Mouse (Mus musculus) liver, embryonic 18 days (tissue): Measurements from ENCODE around the gene Pstk. TPM values are rescaled to one million over a fixed set of nuclear protein-coding genes. Genes with fewer than 3 reads are reported as not detected.

Source experiments
- polyA plus RNA-seq: library from polyadenylated mRNA; depleted of rRNA; stranded (reverse); fragments of >200 nt; gene quantifications from 2 replicates; pipeline ENCODE4 v1.2.3, GENCODE M21; 2012; rRNA removed

Pstk gene
- 16.8 TPM in 2 replicates for polyA plus RNA-seq

DNA sequence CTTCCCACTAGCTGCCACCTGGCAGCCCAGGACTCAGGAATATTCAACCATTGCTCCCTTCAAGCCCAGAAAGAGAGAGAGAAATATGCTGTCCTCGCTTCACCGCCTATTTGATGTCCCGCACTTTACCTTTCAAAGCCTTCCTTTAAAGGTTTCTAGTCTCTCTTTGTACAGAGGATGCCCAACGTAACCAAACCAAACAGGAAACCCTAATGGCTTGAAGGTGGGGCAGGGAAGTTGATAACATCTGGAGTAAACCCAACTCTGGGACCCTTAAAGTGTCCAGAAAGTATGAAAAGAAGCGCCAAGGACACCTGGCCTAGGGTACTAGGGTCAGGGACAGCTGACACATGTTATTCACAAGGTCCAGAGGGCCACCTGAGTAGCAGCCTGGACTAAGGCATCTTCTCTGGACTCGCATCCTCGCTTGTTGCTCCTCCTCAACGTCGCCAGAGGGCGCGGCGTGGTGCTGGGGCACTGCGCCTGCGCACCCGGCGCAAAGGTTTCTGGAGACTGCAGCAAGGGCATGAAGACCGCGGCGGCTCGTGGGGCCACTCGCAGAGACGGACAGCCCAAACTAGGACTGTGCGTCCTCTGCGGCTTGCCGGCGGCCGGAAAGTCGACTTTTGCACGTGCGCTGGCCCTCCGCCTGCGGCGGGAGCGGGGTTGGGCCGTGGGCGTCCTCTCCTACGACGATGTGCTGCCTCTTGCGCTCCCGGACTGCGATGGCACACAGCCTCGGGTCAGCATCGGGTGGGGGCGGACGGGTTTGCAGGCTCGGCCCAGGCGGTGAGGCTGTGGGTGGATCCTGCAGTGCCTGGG, at the start of gene Pstk:
Pstk (plus strand) TSS at position 494 of the 822 bp plus-strand sequence.

DNA sequence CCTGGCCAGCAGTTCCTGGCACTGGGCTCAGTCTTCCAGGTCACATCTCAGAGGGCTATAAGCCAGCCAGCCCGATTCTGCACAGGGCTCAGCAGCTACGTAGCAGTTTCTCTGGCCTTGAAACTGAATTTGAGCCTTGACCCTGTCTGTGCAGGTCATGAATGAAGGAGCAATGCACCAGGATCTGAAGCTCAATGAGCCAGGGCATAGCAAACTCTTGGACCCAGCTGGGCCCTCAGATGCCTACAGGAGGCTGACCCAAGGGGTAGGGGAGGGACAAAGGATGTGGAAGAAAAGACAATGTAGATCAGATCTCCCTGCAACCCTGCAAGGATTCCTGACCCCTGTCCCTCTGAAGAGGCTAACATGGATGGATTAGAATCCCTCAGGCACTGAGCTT, 48.7 kb upstream of the Pstk start, which contains the start of gene Cuzd1:
Cuzd1 (minus strand) TSS at position 101 of the 400 bp plus-strand sequence.

DNA sequence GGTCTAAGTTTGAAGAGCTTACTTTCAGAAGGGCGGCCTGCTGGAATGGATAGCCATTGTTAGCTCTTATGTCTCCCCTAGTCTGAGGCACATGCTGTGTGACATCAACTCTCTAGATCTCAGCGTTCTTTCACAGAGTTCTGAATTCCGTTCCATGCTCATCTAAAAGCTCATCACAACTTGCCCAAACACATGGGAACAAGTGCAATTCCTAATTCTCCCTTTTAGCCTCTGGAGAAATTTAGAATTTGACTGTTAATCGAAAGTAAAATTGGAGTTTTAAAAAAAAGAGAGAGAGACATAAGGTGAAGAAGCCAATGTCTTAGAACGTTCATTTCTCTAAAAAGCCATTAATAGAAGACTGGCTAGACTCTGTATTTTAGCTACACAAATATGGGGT, 41.5 kb upstream of the Pstk start, which contains the start of gene Fam24b:
Fam24b (minus strand) TSS at position 101 of the 400 bp plus-strand sequence.

DNA sequence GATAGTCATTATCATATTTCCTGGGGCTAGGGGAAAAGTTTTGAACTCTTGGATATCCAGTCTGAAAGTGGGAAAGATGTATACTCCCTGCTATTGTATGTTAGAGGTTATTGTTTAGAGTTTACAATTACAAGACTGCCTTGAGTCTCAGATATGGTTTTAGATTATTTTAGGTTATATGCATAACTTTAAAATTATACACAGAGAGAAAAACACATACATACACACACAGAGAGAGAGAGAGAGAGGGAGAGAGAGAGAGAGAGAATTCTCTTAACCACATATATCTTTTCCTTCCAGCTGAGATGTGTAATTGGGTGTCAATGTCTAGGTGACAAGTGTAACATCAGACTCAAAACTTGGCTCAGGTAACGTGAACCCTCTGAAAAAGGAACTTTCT, 37.4 kb upstream of the Pstk start, which contains the start of gene Fam24a:
Fam24a (plus strand) TSS at position 301 of the 400 bp plus-strand sequence.

DNA sequence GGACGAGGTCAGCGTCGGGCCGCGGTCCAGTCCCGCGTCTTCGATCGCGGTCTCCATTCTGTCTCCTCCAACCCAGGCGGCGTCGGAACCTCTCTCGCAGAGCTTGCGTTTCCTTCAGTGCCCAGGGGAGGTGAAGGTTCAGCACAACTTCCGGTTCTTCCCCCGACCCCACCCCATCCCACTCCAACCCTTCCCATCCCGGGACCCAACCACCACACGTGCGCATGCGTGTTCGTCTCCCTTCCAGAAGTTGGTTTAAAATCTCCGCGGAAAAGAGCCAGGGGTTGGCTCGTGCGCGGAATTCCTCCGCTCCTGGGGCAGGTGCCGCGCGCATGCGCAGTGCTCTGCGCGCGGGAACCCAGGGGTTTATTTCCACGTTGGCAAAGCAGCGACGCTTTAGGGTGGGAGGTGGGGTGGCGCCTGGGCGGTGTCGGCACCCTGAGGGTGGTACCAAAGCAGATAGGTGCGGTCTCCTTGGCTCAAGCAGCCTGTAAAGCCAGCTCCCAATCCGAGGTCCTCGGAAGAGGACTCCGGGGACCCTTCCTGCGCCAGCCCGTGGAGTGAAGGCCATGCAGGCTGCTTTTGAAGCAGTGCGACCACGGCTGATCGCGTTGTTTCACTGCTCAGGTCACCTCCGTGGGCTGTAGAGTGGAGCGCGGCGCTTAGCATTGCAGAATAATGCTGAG, 8.2 kb upstream of the Pstk start, which contains the start of gene 2310057M21Rik:
2310057M21Rik (minus strand) TSS at position 145 of the 686 bp plus-strand sequence.

DNA sequence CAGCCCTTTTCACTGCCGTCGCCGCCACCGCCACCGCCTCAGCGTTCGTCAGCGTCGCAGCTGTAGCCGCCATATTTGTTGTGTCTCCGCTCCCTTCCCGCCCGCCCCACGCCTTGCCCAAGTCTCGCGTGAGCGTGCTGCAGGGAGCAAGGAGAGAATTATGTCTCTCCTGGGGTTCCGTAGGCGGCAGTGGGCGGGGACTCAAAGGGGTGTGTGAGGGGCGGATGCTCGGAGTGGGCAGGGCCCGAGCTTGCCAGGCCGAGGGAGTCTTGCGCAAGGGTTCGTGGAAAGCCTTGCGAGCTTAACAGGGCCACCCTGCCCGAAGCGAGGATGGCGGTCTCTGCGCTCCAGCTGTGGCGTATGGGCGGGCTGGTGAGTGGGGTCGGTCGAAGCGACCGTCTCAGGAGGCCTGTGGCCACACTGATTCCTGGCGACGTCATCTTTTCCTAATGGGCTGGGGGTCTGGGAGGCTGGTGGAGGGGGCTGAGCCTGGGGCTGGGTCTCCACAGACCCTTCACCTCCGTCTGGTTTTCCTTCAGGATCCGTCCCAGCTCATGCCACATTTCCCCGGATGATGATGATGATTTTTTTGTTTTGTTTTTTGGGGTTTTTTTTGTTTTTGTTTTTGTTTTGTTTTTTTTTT, 39.6 kb downstream of the Pstk start, which contains the start of the genes Ikzf5 and Acadsb:
Ikzf5 (minus strand) TSS at position 106 of the 643 bp plus-strand sequence.
Acadsb (plus strand) TSS at position 186 of the 643 bp plus-strand sequence.

Other genes with a start within 250 kb of the Pstk start
- not detected in 2 replicates for gene 4933402N03Rik, start 224.8 kb upstream of the Pstk start, polyA plus RNA-seq
- not detected in 2 replicates for gene 5430419D17Rik, start 196.7 kb upstream of the Pstk start, polyA plus RNA-seq
- 0.02 TPM in 1 of 2 replicates, not detected in the other for gene Cuzd1, start 48.8 kb upstream of the Pstk start, polyA plus RNA-seq
- 0.08 and 0.14 TPM in 2 replicates for gene Fam24b, start 41.6 kb upstream of the Pstk start, polyA plus RNA-seq
- gene Fam24a, start 37.3 kb upstream of the Pstk start, polyA plus RNA-seq: not detected in 2 replicates
- 3.1 and 3.6 TPM in 2 replicates for gene 2310057M21Rik, start 8.4 kb upstream of the Pstk start, polyA plus RNA-seq
- gene Ikzf5, start 39.4 kb downstream of the Pstk start, polyA plus RNA-seq: 6.4 TPM in 2 replicates
- gene Acadsb, start 39.5 kb downstream of the Pstk start, polyA plus RNA-seq: 13.7 and 13.9 TPM in 2 replicates
- not detected in 2 replicates for gene Hmx3, start 171.7 kb downstream of the Pstk start, polyA plus RNA-seq
- gene Hmx2, start 177.6 kb downstream of the Pstk start, polyA plus RNA-seq: not detected in 2 replicates
- gene Bub3, start 189.1 kb downstream of the Pstk start, polyA plus RNA-seq: 54.2 and 55.3 TPM in 2 replicates